Mouse (Mus musculus) cerebellum, adult 2 months (tissue): ENCODE measurements around the gene D10Jhu81e. TPM values are rescaled to one million over a fixed set of nuclear protein-coding genes. Genes with fewer than 3 reads are reported as not detected.

Source experiments
- DNase-seq, 2 experiments: peaks; one replicate each; pipeline ENCODE4 v3.0.0; 2021
- H3K27ac ChIP-seq: fragments of 200-500 bp; 2 replicates; pipeline ENCODE4 v1.5.1; 2012; ENCODE audit warnings: low read length, control low read depth, inconsistent platforms; ENCODE audit not compliant: insufficient read depth
- H3K27me3 ChIP-seq: fragments of 200-500 bp; 2 replicates; pipeline ENCODE4 v1.6.1; 2012; ENCODE audit warnings: inconsistent platforms, mild to moderate bottlenecking, low read length, moderate library complexity; ENCODE audit not compliant: control insufficient read depth, insufficient read depth
- H3K4me1 ChIP-seq: fragments of 200-500 bp; 2 replicates; pipeline ENCODE4 v1.6.1; 2011; ENCODE audit warnings: low read length; ENCODE audit not compliant: control insufficient read depth, insufficient read depth
- H3K4me3 ChIP-seq: fragments of 200-500 bp; replicated peaks from 2 replicates; pipeline ENCODE3; 2011; ENCODE audit warnings: mild to moderate bottlenecking, low read depth, low read length, control low read depth; ENCODE audit not compliant: insufficient read depth
- CTCF ChIP-seq: fragments of 200-500 bp; IDR thresholded peaks from 2 replicates; pipeline ENCODE4 v1.5.1; 2011; ENCODE audit warnings: low read depth, mild to moderate bottlenecking, control low read depth, low read length, moderate library complexity, borderline replicate concordance; ENCODE audit not compliant: insufficient read depth
- POLR2A ChIP-seq: fragments of 200-500 bp; IDR thresholded peaks from 2 replicates; pipeline ENCODE4 v1.6.1; 2011; ENCODE audit warnings: low read length, control low read depth, borderline replicate concordance; ENCODE audit not compliant: insufficient read depth
- WGBS: fragments of 180-500 bp; shearing (Covaris S2); methylation state at CpG from one replicate; pipeline ENCODE4 v1.1.7; 2018; 5-methylcytosine and 5-hydroxymethylcytosine counted together
- polyA plus RNA-seq: library from polyadenylated mRNA; depleted of rRNA; stranded (reverse); fragments of >200 nt; gene quantifications from 2 replicates; pipeline ENCODE4 v1.2.3, GENCODE M21; 2012

The D10Jhu81e gene
- polyA plus RNA-seq, 1 experiment = 172 TPM

DNA sequence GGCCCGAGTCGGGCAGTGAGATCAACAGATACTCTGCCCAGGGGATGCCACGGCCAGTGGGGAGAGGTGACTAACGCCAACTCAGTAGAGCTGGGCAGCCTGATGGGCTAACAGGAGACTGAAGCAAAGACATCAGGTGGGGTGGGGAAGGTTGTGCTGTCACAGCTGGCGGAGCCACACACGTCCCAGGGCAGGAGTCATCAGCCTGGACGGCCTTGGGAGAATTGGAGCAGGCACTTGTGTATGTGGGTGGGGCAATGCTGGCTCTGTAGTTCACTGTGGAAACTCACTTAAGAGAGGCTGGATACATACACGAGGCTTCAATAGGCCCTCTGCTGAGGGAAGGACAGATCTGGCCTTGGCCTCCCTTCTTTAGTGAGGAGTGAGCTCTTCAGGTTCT lies 8.5 kb downstream of the D10Jhu81e start:
- no peak for DNase-seq
- Histone ChIP-seq H3K4me3 (no peak overlapping the region), H3K27me3 (no peaks in the 10 kb centered on the region), H3K4me1 (peaks cover 32% of the 10 kb centered on the region), H3K27ac (no peak overlapping the region)
- WGBS = 86% methylated on average over 8 of the region's 8 CpGs
- TF ChIP-seq CTCF (no peak), POLR2A (no peak)

DNA sequence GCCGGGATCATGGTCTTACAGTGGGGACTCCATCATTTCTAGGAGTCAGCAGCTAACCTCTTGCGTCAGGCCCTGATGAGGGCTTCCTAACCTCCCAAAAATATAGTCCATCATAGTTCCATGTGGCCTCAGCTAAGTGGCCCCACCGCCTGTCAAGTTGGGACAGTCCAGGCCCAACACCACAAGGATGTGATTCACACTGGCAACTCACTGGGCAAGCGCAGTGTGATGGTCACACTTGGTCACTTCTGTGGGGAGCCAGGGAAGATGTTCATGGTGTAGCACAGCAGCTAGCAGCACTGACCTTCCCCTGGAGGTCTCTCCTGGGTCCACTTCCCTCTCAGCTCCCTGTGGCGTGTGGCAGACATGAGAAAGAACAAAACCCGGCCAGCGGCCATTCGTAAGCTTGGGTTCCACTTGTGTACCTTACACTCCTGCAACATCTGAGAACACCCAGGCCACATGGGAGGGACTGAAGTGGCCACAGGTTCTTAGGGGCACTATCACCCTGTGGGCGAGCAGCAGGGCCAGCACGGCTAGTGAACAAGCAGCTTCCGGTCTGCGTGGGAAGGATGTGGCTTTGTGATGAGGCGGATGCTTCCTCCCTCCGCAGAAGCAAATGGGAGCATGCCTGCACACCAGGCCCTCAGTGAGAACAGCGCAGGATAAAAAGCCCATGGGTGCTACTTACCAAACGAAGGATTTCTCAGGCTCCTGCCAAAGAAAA lies 9.1 kb downstream of the D10Jhu81e start:
- peaks cover 26% of the 10 kb centered on the region for H3K4me1 ChIP-seq
- no peaks in the 10 kb centered on the region for H3K27me3 ChIP-seq
- no peak for TF ChIP-seq POLR2A
- TF ChIP-seq CTCF = no peak
- no peak overlapping the region for H3K27ac ChIP-seq
- no peak for DNase-seq
- 87% methylated on average over 16 of the region's 16 CpGs for WGBS
- no peak overlapping the region for H3K4me3 ChIP-seq

DNA sequence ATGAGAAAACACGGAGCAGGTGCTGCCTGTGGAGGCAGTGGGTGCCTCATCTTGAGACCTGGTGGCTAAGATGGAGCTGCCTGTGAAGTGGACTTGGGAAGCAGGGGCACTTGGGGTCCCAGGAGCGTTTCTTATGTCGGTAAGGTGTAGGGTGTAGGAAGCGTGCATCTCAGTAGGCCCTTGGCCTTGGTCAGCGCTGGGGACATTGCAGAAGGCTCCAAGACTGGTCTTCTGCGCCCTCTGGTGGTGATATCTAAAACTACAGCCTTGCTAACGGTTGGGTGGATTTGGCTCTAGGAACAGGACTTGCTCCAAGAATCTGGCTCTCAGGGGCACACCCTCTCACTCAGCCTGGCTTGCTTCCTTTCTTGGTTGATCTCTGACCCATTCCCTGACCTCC lies 9.7 kb downstream of the D10Jhu81e start:
- TF ChIP-seq CTCF = peak; percentile 94
- TF ChIP-seq POLR2A = peak; percentile 2; the same call in 1 of the 2 replicates
- Histone ChIP-seq H3K27me3 (no peaks in the 10 kb centered on the region), H3K27ac (no peak overlapping the region), H3K4me3 (no peak overlapping the region), H3K4me1 (peaks cover 20% of the 10 kb centered on the region)
- DNase-seq = peak; percentile 80 to 86
- 5% methylated on average over 7 of the region's 7 CpGs for WGBS

DNA sequence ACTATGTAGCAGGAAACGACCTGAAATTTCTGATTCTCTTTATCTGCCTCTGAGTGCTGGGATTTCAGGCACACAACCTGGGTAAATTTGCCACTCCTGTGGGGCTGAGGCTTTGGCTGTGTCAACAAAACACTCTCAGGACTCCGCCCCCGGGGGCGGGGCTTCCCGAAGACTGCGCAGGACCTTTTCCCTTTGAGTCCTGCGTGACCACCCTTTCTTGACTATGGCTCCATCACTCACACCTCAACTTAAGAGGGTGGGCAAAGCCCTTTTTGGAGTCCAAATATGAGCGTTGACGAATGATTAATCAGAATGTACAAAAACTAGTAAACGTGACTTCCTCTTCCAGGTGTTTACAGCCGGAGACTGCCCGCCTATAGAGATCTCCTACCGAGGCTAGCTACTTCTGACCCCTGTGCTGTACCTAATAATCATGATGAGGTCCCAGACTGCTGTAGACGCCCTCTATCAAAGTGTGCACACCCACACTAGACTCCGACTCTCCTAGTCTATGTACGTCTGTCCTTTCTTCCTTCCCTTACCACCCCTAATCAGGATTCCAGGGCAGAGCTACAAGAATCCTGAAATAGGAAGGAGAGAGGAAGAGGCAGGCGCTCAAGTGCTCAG lies 10.2 kb downstream of the D10Jhu81e start:
- Histone ChIP-seq H3K4me3 (no peak overlapping the region), H3K27ac (no peak overlapping the region), H3K4me1 (peaks cover 15% of the 10 kb centered on the region), H3K27me3 (no peaks in the 10 kb centered on the region)
- 22% methylated on average over 17 of the region's 17 CpGs for WGBS
- DNase-seq = peak; percentile 53 to 57
- TF ChIP-seq POLR2A (0 out of 2 replicates have a peak, but pooled peaks have one; percentile 3), CTCF (no peak)

DNA sequence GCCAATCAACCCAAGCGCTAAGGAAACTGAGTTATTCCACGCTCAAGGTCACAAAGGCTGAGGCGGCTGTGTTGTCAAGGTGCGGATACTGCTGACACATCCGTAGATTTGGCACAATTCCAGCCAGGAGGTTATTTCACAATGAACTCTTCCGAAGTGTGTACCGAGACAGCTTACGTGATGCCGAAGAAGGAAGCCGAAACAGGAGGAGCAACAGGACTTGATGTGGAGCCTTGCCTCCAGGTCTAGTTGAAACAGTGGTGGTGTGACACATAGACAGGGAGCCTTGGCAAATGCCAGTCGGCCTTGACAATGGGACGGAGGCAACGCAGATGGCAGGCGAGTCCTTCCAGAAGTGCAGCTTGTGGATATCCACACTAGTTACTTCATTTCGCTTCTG lies 11.5 kb downstream of the D10Jhu81e start:
- no peaks in the 10 kb centered on the region for H3K27me3 ChIP-seq
- no peak for DNase-seq
- H3K4me1 ChIP-seq = peaks cover 3% of the 10 kb centered on the region
- WGBS = 69% methylated on average over 15 of the region's 15 CpGs
- no peak overlapping the region for H3K4me3 ChIP-seq
- H3K27ac ChIP-seq = no peak overlapping the region
- no peak for TF ChIP-seq POLR2A
- TF ChIP-seq CTCF = no peak

DNA sequence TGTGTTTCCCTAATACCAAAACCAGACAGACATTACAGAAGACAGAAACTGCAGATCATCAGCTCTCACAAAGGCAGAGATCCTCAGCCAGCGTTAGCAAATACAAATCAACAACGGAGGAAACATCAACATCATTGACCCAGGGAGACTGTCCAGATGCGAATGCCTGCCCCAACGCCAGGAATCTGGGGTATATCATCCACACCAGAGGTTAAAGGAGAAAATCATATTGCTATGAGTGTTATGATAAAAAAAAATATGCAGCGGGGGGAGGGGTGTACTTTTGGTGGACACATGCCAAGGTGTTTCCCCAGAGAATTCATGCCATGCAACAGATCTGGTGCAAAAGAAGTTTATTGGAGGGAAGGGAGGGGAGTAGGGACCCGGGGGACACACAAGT lies 12.7 kb downstream of the D10Jhu81e start:
- Histone ChIP-seq H3K27me3 (no peaks in the 10 kb centered on the region), H3K4me3 (no peak overlapping the region), H3K4me1 (peaks cover 3% of the 10 kb centered on the region), H3K27ac (no peak overlapping the region)
- 65% methylated on average over 6 of the region's 6 CpGs for WGBS
- no peak for DNase-seq
- TF ChIP-seq POLR2A = no peak
- TF ChIP-seq CTCF = no peak

DNA sequence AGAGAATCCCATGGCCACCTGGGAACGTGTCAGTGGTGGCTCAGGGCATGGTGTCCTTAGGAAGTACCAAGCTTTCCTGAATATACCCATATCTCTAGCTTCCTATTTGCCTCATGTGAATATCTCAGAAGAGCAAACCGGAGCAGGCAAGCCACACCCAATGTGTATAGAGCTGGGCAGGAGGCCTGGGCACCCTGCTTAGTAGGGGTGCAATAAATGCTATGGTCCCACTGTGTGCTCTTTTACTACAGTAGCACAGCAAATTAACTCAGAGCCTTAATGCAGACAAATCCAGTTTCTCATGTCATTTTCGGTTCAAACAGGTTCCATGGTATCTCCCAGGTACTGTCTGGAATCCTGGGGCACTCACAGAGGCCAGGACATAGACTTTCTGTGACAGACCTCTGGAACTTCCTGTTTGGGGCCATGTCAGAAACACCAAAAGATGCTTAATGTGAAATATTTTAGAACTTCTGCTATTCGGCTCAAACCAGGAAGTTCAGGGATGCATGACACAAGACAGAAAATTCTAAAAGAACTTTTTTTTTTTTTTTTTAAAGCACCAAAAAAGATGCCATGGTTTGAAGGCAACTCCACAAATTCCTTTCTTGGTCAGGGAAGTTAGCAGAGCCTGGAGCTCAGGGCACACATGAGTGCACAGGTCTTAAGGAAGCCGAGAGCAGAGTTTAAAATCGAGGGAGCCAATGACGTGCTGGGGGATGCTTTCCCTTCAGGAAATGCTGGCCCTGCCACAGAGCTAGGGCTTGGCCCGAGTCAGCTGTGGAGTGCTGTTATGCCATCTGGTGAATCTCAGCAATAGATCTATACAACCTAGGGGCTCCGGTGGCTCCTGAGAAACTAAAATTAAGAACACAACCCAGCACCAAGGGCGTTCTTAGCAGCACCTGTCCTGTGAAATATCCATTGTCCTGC lies 20.5 kb downstream of the D10Jhu81e start:
- no peak for TF ChIP-seq POLR2A
- no peak for TF ChIP-seq CTCF
- Histone ChIP-seq H3K4me1 (peaks cover 7% of the 10 kb centered on the region; the same call in 1 of the 2 replicates), H3K27me3 (no peaks in the 10 kb centered on the region), H3K27ac (no peak overlapping the region), H3K4me3 (no peak overlapping the region)
- 41% methylated on average over 10 of the region's 10 CpGs for WGBS
- no peak for DNase-seq
